Mouse (Mus musculus) lung, postnatal 0 days (tissue): ENCODE results near the gene Tyrobp. TPM values are rescaled to one million over a fixed set of nuclear protein-coding genes. Genes with fewer than 3 reads are reported as not detected.

Experiments used
- ATAC-seq: fragments of 200-750 bp; cut with Nextera tagmentation; 2 replicates; pipeline ENCODE4 v1.8.0; 2017; ENCODE audit warnings: moderate library complexity
- DNase-seq: peaks from one replicate; pipeline ENCODE4 v3.0.0-alpha.2; 2016; ENCODE audit warnings: low spot score
- H3K27ac ChIP-seq: fragments of 300-500 bp; sonication (generic); 2 replicates; pipeline ENCODE4 v1.5.1; 2014; ENCODE audit warnings: antibody characterized with exemption, mild to moderate bottlenecking, low read length, mixed read lengths
- H3K27me3 ChIP-seq: fragments of 300-500 bp; sonication (generic); replicated peaks from 2 replicates; pipeline ENCODE4 v1.6.1; 2014; ENCODE audit warnings: low read length, mixed read lengths; ENCODE audit not compliant: insufficient read depth
- H3K36me3 ChIP-seq: fragments of 300-500 bp; sonication (generic); 2 replicates; pipeline ENCODE4 v1.6.1; 2014; ENCODE audit warnings: low read length, mixed read lengths; ENCODE audit not compliant: insufficient read depth
- H3K4me1 ChIP-seq: fragments of 300-500 bp; sonication (generic); 2 replicates; pipeline ENCODE4 v1.6.1; 2014; ENCODE audit warnings: antibody characterized with exemption, low read depth, low read length, mixed read lengths; ENCODE audit not compliant: insufficient read depth
- H3K4me2 ChIP-seq: fragments of 300-500 bp; sonication (generic); replicated peaks from 2 replicates; pipeline ENCODE4 v1.6.1; 2014; ENCODE audit warnings: low read depth, mild to moderate bottlenecking, low read length, moderate library complexity, mixed read lengths
- H3K4me3 ChIP-seq: fragments of 300-500 bp; sonication (generic); 2 replicates; pipeline ENCODE4 v1.5.1; 2014; ENCODE audit warnings: low read depth, low read length
- H3K9ac ChIP-seq: fragments of 300-500 bp; sonication (generic); replicated peaks from 2 replicates; pipeline ENCODE4 v1.6.1; 2014; ENCODE audit warnings: low read depth, mild to moderate bottlenecking
- H3K9me3 ChIP-seq: fragments of 300-500 bp; sonication (generic); 2 replicates; pipeline ENCODE4 v1.6.1; 2016; ENCODE audit warnings: low read length, mixed read lengths
- CTCF ChIP-seq: IDR thresholded peaks from 2 replicates; pipeline ENCODE4 v1.5.1; 2016; ENCODE audit warnings: antibody characterized with exemption, mild to moderate bottlenecking
- EP300 ChIP-seq: IDR thresholded peaks from 2 replicates; pipeline ENCODE4 v1.6.1; 2016; ENCODE audit warnings: antibody characterized with exemption, mild to moderate bottlenecking, control low read depth
- WGBS: fragments of 180-500 bp; shearing (Covaris S2); extraction: QIAGEN DNeasy Blood & Tissue Kit; methylation state at CpG from one replicate; pipeline ENCODE4 v1.1.7; 2014; 5-methylcytosine and 5-hydroxymethylcytosine counted together
- polyA plus RNA-seq: library from polyadenylated mRNA; unstranded; fragments of >200 nt; fragmentation: Nextera tagmentation; extraction: Ambion mirVana; gene quantifications from 2 replicates; pipeline ENCODE4 v1.2.1, GENCODE M21; 2015

The Tyrobp gene
- polyA plus RNA-seq, 1 experiment from 2014 or later: 244 TPM

DNA sequence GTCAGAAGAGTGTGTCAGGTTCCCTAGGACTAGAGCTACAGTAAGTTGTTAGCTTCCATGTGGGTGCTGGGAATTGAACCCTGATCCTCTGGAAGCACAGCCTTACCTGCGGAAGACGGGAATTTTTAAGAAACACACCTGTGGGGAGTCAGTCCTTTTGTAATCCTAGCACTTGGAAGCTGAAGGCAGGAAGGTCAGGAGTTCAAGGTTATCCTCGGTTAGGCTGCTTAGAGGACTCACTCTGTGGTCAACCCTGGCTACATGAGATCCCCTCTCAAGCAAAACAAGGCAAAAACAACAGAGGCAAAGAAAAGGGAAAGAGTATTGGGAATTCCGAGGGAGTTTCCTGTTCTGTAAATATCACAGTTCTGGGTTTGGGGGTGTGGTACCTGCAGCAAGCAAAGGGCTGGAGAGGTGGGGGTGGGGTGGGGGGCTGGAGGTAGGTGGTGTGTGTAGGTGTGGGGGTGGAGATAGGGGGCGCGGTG is 51.3 kb downstream of the Tyrobp start:
- peaks cover 13% of the 10 kb centered on the region; the same call in 1 of the 2 replicates for H3K27me3 ChIP-seq
- H3K9me3 ChIP-seq: no peaks in the 10 kb centered on the region
- H3K36me3 ChIP-seq: no peaks in the 10 kb centered on the region
- H3K4me1 ChIP-seq: no peaks in the 10 kb centered on the region
- 17% methylated on average over 6 of the region's 6 CpGs for WGBS
- H3K4me3 ChIP-seq: no peak overlapping the region
- no peak overlapping the region for H3K27ac ChIP-seq
- no peak for ATAC-seq
- no peak overlapping the region for H3K4me2 ChIP-seq
- H3K9ac ChIP-seq: no peak overlapping the region
- TF ChIP-seq EP300: no peak
- no peak for TF ChIP-seq CTCF
- DNase-seq: no peak

Other genes starting within 250 kb of the Tyrobp start
- 6.0 and 6.9 TPM in 2 replicates for gene Zfp146, start 244.0 kb upstream of the Tyrobp start, polyA plus RNA-seq
- 18.7 and 18.8 TPM in 2 replicates for gene Cox7a1, start 229.6 kb upstream of the Tyrobp start, polyA plus RNA-seq
- 118 and 120 TPM in 2 replicates for gene Capns1, start 214.9 kb upstream of the Tyrobp start, polyA plus RNA-seq
- gene Polr2i, start 181.8 kb upstream of the Tyrobp start, polyA plus RNA-seq: 122 and 144 TPM in 2 replicates
- gene Tbcb, start 181.5 kb upstream of the Tyrobp start, polyA plus RNA-seq: 142 and 143 TPM in 2 replicates
- gene Ovol3, start 178.0 kb upstream of the Tyrobp start, polyA plus RNA-seq: 0.27 TPM in 1 of 2 replicates, not detected in the other
- gene Thap8, start 133.7 kb upstream of the Tyrobp start, polyA plus RNA-seq: 0.37 and 0.81 TPM in 2 replicates
- gene Wdr62, start 133.3 kb upstream of the Tyrobp start, polyA plus RNA-seq: 2.5 and 2.7 TPM in 2 replicates
- 4.3 and 5.0 TPM in 2 replicates for gene Clip3, start 122.0 kb upstream of the Tyrobp start, polyA plus RNA-seq
- gene Alkbh6, start 105.0 kb upstream of the Tyrobp start, polyA plus RNA-seq: 60.6 and 78.2 TPM in 2 replicates
- gene Syne4, start 99.0 kb upstream of the Tyrobp start, polyA plus RNA-seq: 13.1 and 17.2 TPM in 2 replicates
- gene E130208F15Rik, start 92.0 kb upstream of the Tyrobp start, polyA plus RNA-seq: not detected in 2 replicates
- gene Sdhaf1, start 89.9 kb upstream of the Tyrobp start, polyA plus RNA-seq: 17.6 and 20.0 TPM in 2 replicates
- gene Lrfn3, start 51.0 kb upstream of the Tyrobp start, polyA plus RNA-seq: 2.0 and 2.8 TPM in 2 replicates
- 7.2 and 9.4 TPM in 2 replicates for gene Hcst, start 6.1 kb downstream of the Tyrobp start, polyA plus RNA-seq
- 1.9 and 2.5 TPM in 2 replicates for gene Nfkbid, start 8.0 kb downstream of the Tyrobp start, polyA plus RNA-seq
- gene Aplp1, start 31.8 kb downstream of the Tyrobp start, polyA plus RNA-seq: 6.8 and 8.1 TPM in 2 replicates
- not detected in 2 replicates for gene Kirrel2, start 43.9 kb downstream of the Tyrobp start, polyA plus RNA-seq
- 0.12 TPM in 2 replicates for gene Nphs1, start 44.6 kb downstream of the Tyrobp start, polyA plus RNA-seq
- not detected in 2 replicates for gene Prodh2, start 79.9 kb downstream of the Tyrobp start, polyA plus RNA-seq
- gene Arhgap33, start 121.3 kb downstream of the Tyrobp start, polyA plus RNA-seq: 2.1 TPM in 2 replicates
- gene Hspb6, start 138.4 kb downstream of the Tyrobp start, polyA plus RNA-seq: 22.8 and 27.0 TPM in 2 replicates
- 4.0 and 4.4 TPM in 2 replicates for gene Proser3, start 138.5 kb downstream of the Tyrobp start, polyA plus RNA-seq
- gene Lin37, start 146.1 kb downstream of the Tyrobp start, polyA plus RNA-seq: 32.8 and 38.6 TPM in 2 replicates
- 75.0 and 86.0 TPM in 2 replicates for gene U2af1l4, start 149.5 kb downstream of the Tyrobp start, polyA plus RNA-seq
- gene Gm49396, start 149.6 kb downstream of the Tyrobp start, polyA plus RNA-seq: 4.5 and 6.1 TPM in 2 replicates
- gene Psenen, start 149.9 kb downstream of the Tyrobp start, polyA plus RNA-seq: 173 and 184 TPM in 2 replicates
- gene Igflr1, start 151.7 kb downstream of the Tyrobp start, polyA plus RNA-seq: 1.2 and 3.2 TPM in 2 replicates
- 6.8 and 6.9 TPM in 2 replicates for gene Kmt2b, start 175.0 kb downstream of the Tyrobp start, polyA plus RNA-seq
- gene Zbtb32, start 185.1 kb downstream of the Tyrobp start, polyA plus RNA-seq: 3.0 and 3.9 TPM in 2 replicates
- 11.2 and 11.8 TPM in 2 replicates for gene Upk1a, start 199.1 kb downstream of the Tyrobp start, polyA plus RNA-seq
- 717 and 766 TPM in 2 replicates for gene Cox6b1, start 212.4 kb downstream of the Tyrobp start, polyA plus RNA-seq
- gene Etv2, start 222.1 kb downstream of the Tyrobp start, polyA plus RNA-seq: not detected in 2 replicates
- 101 and 107 TPM in 2 replicates for gene Rbm42, start 236.6 kb downstream of the Tyrobp start, polyA plus RNA-seq